In genomic region chr1:162549615-162550283, GRCm38 (mm10) we compare ENCODE assay signal across 9 mouse cellular contexts. TPM values are rescaled to one million over a fixed set of nuclear protein-coding genes. Genes with fewer than 3 reads are reported as not detected.
DNase-seq lines count a peak whose midpoint lies in the region; ATAC-seq and TF ChIP-seq lines count a peak whose summit lies in the region.
"Had no signal": no experiment of that assay in that cellular context is flagged by ENCODE, and none has a peak within 500 bp of the region (broad histone marks: within the 10 kb centered on the region; RNA-seq: fewer than 3 reads in every experiment).

No protein-coding gene starts in this region.

- H3K4me1 ChIP-seq in limb, embryonic 14.5 days (ENCODE audit: control insufficient read depth, insufficient read depth, low read length), result peaks cover 11% of the 10 kb centered on the region; the same call in 1 of the 2 replicates
- peaks cover 15% of the 10 kb centered on the region for H3K4me1 ChIP-seq in limb, embryonic 10.5 days
- peaks cover 9% of the 10 kb centered on the region for H3K4me1 ChIP-seq in embryonic facial prominence, embryonic 14.5 days (ENCODE audit: control insufficient read depth, insufficient read depth, low read length)
- peaks cover 20% of the 10 kb centered on the region for H3K4me1 ChIP-seq in midbrain, embryonic 13.5 days (replicated peaks)

- H3K4me2 ChIP-seq in limb, embryonic 14.5 days (replicated peaks; ENCODE audit: low read depth, low read length, severe bottlenecking), result no peak overlapping the region
- H3K4me2 ChIP-seq in embryonic facial prominence, embryonic 14.5 days (ENCODE audit: low read depth, low read length), result no peak overlapping the region
- H3K4me2 ChIP-seq in midbrain, embryonic 13.5 days (replicated peaks), result no peak overlapping the region

- H3K27ac ChIP-seq in limb, embryonic 14.5 days (replicated peaks; ENCODE audit: low read depth, low read length), result no peak overlapping the region
- no peak overlapping the region for H3K27ac ChIP-seq in limb, embryonic 10.5 days
- H3K27ac ChIP-seq in embryonic facial prominence, embryonic 14.5 days (replicated peaks; ENCODE audit: low read depth, low read length), result no peak overlapping the region
- no peak overlapping the region for H3K27ac ChIP-seq in midbrain, embryonic 13.5 days

- H3K9me3 ChIP-seq in limb, embryonic 14.5 days (ENCODE audit: control insufficient read depth, low read length), result no peaks in the 10 kb centered on the region
- no peaks in the 10 kb centered on the region for H3K9me3 ChIP-seq in limb, embryonic 10.5 days (replicated peaks)
- no peaks in the 10 kb centered on the region for H3K9me3 ChIP-seq in embryonic facial prominence, embryonic 14.5 days (ENCODE audit: control insufficient read depth, low read length)
- H3K9me3 ChIP-seq in midbrain, embryonic 13.5 days, result no peaks in the 10 kb centered on the region
- H3K9me3 ChIP-seq: limb, embryonic 15.5 days had no signal

- peak; percentile 35 to 53 for DNase-seq in cerebellum, postnatal 10 days
- no peak for DNase-seq in cerebellum, postnatal 25 days
- peak; percentile 61 for DNase-seq in limb, embryonic 14.5 days (ENCODE audit: low spot score)
- DNase-seq in limb, embryonic 10.5 days (ENCODE audit: low spot score), result no peak
- peak; percentile 76 for DNase-seq in embryonic facial prominence, embryonic 14.5 days (ENCODE audit: low spot score)
- peak; percentile 61 for DNase-seq in retina, postnatal 1 day
- no peak for DNase-seq in thymus, adult 18-20 months

- WGBS in limb, embryonic 14.5 days, result 73% methylated on average over 5 of the region's 5 CpGs
- 75% methylated on average over 5 of the region's 5 CpGs for WGBS in limb, embryonic 10.5 days
- 78% methylated on average over 5 of the region's 5 CpGs for WGBS in embryonic facial prominence, embryonic 14.5 days
- WGBS in midbrain, embryonic 13.5 days, result 78% methylated on average over 5 of the region's 5 CpGs

- no peak for ATAC-seq in limb, embryonic 14.5 days (ENCODE audit: low FRiP score, low read depth)
- ATAC-seq in embryonic facial prominence, embryonic 14.5 days (ENCODE audit: low read depth), result no peak
- ATAC-seq in midbrain, embryonic 13.5 days, result no peak

- H3K9ac ChIP-seq in limb, embryonic 14.5 days (ENCODE audit: low read depth, low read length, severe bottlenecking), result no peak overlapping the region
- H3K9ac ChIP-seq in embryonic facial prominence, embryonic 14.5 days (ENCODE audit: low read depth, low read length), result no peak overlapping the region
- no peak overlapping the region for H3K9ac ChIP-seq in midbrain, embryonic 13.5 days (replicated peaks)
- H3K9ac ChIP-seq: limb, embryonic 15.5 days had no signal

- H3K36me3 ChIP-seq in limb, embryonic 14.5 days (ENCODE audit: control insufficient read depth, insufficient read depth, low read length), result peaks cover 17% of the 10 kb centered on the region
- H3K36me3 ChIP-seq in limb, embryonic 10.5 days, result peaks cover 18% of the 10 kb centered on the region
- peaks cover 18% of the 10 kb centered on the region for H3K36me3 ChIP-seq in embryonic facial prominence, embryonic 14.5 days (ENCODE audit: control insufficient read depth, insufficient read depth, low read length)
- peaks cover 16% of the 10 kb centered on the region for H3K36me3 ChIP-seq in midbrain, embryonic 13.5 days

- no peaks in the 10 kb centered on the region for H3K27me3 ChIP-seq in limb, embryonic 14.5 days (ENCODE audit: control insufficient read depth, insufficient read depth, low read length)
- no peaks in the 10 kb centered on the region for H3K27me3 ChIP-seq in limb, embryonic 10.5 days (ENCODE audit: low read depth, poor library complexity, severe bottlenecking)
- no peaks in the 10 kb centered on the region for H3K27me3 ChIP-seq in embryonic facial prominence, embryonic 14.5 days (replicated peaks; ENCODE audit: control insufficient read depth, insufficient read depth, low read length)
- H3K27me3 ChIP-seq in midbrain, embryonic 13.5 days, result no peaks in the 10 kb centered on the region
- H3K27me3 ChIP-seq: limb, embryonic 15.5 days had no signal

- TF ChIP-seq POLR2A in limb, embryonic 14.5 days (IDR thresholded peaks at IDR 0.05; ENCODE audit: borderline replicate concordance, extremely low read depth, insufficient read depth, insufficient read length), result no peak

- no peak overlapping the region for H3K4me3 ChIP-seq in limb, embryonic 14.5 days (replicated peaks; ENCODE audit: low read length)
- H3K4me3 ChIP-seq in limb, embryonic 10.5 days, result no peak overlapping the region
- H3K4me3 ChIP-seq in embryonic facial prominence, embryonic 14.5 days (ENCODE audit: low read depth, low read length), result no peak overlapping the region
- no peak overlapping the region for H3K4me3 ChIP-seq in midbrain, embryonic 13.5 days (replicated peaks)

RNA-seq across cellular contexts. Expression of gene Mettl13, which starts 1.4 kb away (rescaled TPM):
- polyA plus RNA-seq in limb, embryonic 14.5 days (2012; rRNA removed), result 16.3 and 17.9 TPM in 2 replicates
- 17.0 and 18.3 TPM in 2 replicates for polyA plus RNA-seq in limb, embryonic 14.5 days (2014; fragmentation: Nextera tagmentation; extraction: Ambion mirVana)
- 35.0 and 37.0 TPM in 2 replicates for polyA plus RNA-seq in limb, embryonic 10.5 days (2016; fragmentation: Nextera tagmentation; extraction: Ambion mirVana)
- 12.7 and 19.0 TPM in 2 replicates for polyA plus RNA-seq in embryonic facial prominence, embryonic 14.5 days (2014; fragmentation: Nextera tagmentation; extraction: Ambion mirVana)
- 20.0 and 21.5 TPM in 2 replicates for polyA plus RNA-seq in midbrain, embryonic 13.5 days (2015; fragmentation: Nextera tagmentation; extraction: Ambion mirVana)

RNA-seq across cellular contexts. Expression of gene Vamp4, which starts 20.6 kb away (rescaled TPM):
- polyA plus RNA-seq in limb, embryonic 14.5 days (2012; rRNA removed), result 35.5 and 47.0 TPM in 2 replicates
- 68.9 and 73.5 TPM in 2 replicates for polyA plus RNA-seq in limb, embryonic 14.5 days (2014; fragmentation: Nextera tagmentation; extraction: Ambion mirVana)
- polyA plus RNA-seq in limb, embryonic 10.5 days (2016; fragmentation: Nextera tagmentation; extraction: Ambion mirVana), result 46.1 and 50.7 TPM in 2 replicates
- 62.1 and 63.7 TPM in 2 replicates for polyA plus RNA-seq in embryonic facial prominence, embryonic 14.5 days (2014; fragmentation: Nextera tagmentation; extraction: Ambion mirVana)
- 66.6 and 70.7 TPM in 2 replicates for polyA plus RNA-seq in midbrain, embryonic 13.5 days (2015; fragmentation: Nextera tagmentation; extraction: Ambion mirVana)

Comparison
In these comparisons a context has a peak if more than half of its experiments do, and no peak if none do; other contexts are left out.
1. DNase-seq: peak in cerebellum, postnatal 10 days (2 of 2), limb, embryonic 14.5 days (single experiment), embryonic facial prominence, embryonic 14.5 days (single experiment) and retina, postnatal 1 day (single experiment); none in cerebellum, postnatal 25 days (0 of 2), limb, embryonic 10.5 days (single experiment) and thymus, adult 18-20 months (0 of 2).